Mouse (Mus musculus): ENCODE measurements at regions not wholly inside any gene's neighbourhood (a gene's known extent, or its start where the extent isn't known, plus 50 kb on each side); places are given as distances from the start of the nearest gene placed in this dataset.
A peak's percentile ranks its signal among the peaks of the same experiment; 100 is the strongest.

DNA sequence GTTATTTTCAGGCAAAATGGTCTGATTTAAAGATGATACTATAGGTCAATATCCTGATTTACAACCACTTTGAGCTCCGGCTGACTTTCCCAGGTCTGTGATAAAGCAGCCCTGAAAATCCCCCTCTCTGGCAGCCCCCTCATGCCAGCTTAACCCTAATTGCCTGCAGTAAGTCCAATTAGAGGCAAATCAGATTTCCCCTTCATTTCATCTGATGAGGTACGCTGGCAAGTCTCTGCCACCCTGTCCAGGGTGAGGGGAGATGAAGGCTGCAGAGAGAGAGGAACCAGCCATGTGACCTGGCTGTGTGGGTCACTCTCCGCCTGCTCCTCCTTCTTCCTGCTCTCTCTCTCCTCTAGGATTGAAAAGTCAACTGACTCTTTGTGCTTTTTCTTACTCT lies 160.6 kb downstream of the Ly86 start:
- H3K36me3 ChIP-seq: no peaks in the 10 kb centered on the region
- no peak overlapping the region for H3K9ac ChIP-seq
- ATAC-seq (ENCODE audit: insufficient number of reproducible peaks, insufficient read depth, low FRiP score, low TSS enrichment, low read depth): no peak
- H3K4me2 ChIP-seq: no peak overlapping the region
- WGBS: 66% methylated on average over 3 of the region's 3 CpGs
- H3K27ac ChIP-seq: peak overlapping the region; percentile 65; the same call in 1 of the 2 replicates
- H3K4me1 ChIP-seq: peaks cover 40% of the 10 kb centered on the region
- no peak overlapping the region for H3K4me3 ChIP-seq
- H3K27me3 ChIP-seq: no peaks in the 10 kb centered on the region
- H3K9me3 ChIP-seq: no peaks in the 10 kb centered on the region

DNA sequence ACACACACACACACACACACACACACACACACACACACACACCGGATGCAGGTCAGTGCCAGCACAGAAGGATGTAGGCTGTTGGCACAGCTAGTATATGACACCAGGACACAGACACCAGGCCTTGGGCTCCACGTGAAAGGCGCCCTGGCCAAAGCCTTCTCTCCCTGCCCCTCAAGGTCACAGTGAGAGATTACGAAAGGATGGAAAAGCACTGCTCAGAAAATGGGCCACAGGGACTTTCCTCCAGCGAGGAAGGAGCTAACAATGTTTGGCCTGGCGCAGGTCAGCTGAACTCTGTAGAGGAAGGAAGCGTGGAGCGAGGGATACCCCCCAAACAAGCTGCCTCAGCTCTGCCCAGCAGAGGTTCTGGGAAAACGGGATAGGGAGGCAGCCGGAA lies 161.0 kb downstream of the Ly86 start:
- Histone ChIP-seq H3K9me3 (no peaks in the 10 kb centered on the region), H3K4me2 (no peak overlapping the region), H3K36me3 (no peaks in the 10 kb centered on the region), H3K4me3 (no peak overlapping the region), H3K27me3 (no peaks in the 10 kb centered on the region), H3K9ac (no peak overlapping the region), H3K4me1 (peaks cover 40% of the 10 kb centered on the region), H3K27ac (peak overlapping the region; percentile 65)
- no peak for ATAC-seq (ENCODE audit: insufficient number of reproducible peaks, insufficient read depth, low FRiP score, low TSS enrichment, low read depth)
- 65% methylated on average over 10 of the region's 10 CpGs for WGBS

DNA sequence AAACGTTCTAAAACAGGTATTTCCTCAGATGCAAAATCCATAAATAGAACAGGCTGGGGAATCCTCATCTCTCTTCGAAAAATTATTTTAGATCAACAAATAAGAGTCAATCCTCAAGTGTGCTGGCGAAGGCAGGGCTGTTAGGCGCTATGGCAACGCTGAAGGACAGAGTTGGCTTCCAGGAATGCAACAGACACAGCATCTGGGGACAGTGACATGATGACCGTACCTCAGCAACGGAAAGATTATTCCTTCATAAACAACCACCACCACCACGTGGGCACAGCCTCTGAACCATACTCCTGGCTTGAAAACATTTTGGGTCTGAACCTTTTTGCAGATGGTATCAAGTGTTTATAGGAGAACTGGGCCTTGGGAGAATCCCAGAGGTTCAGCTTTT lies 161.7 kb downstream of the Ly86 start:
- peaks cover 40% of the 10 kb centered on the region for H3K4me1 ChIP-seq
- no peak for ATAC-seq (ENCODE audit: insufficient number of reproducible peaks, insufficient read depth, low FRiP score, low TSS enrichment, low read depth)
- no peak overlapping the region for H3K4me2 ChIP-seq
- WGBS: 78% methylated on average over 8 of the region's 8 CpGs
- H3K27me3 ChIP-seq: no peaks in the 10 kb centered on the region
- H3K4me3 ChIP-seq: no peak overlapping the region
- no peak overlapping the region for H3K9ac ChIP-seq
- H3K27ac ChIP-seq: peak overlapping the region; percentile 51; the same call in 1 of the 2 replicates
- no peaks in the 10 kb centered on the region for H3K36me3 ChIP-seq
- no peaks in the 10 kb centered on the region for H3K9me3 ChIP-seq

GRCm38 (mm10) chr13:37507146-37507545 lies 162.1 kb downstream of the Ly86 start:
- Histone ChIP-seq H3K9ac (no peak overlapping the region), H3K4me2 (no peak overlapping the region), H3K4me3 (no peak overlapping the region), H3K27me3 (no peaks in the 10 kb centered on the region), H3K4me1 (peaks cover 40% of the 10 kb centered on the region), H3K27ac (peak overlapping the region; percentile 51; the same call in 1 of the 2 replicates), H3K36me3 (no peaks in the 10 kb centered on the region), H3K9me3 (no peaks in the 10 kb centered on the region)
- WGBS: 53% methylated on average over 5 of the region's 5 CpGs
- no peak for ATAC-seq (ENCODE audit: insufficient number of reproducible peaks, insufficient read depth, low FRiP score, low TSS enrichment, low read depth)

GRCm38 (mm10) chr13:37508385-37509351 lies 163.7 kb downstream of the Ly86 start:
- Histone ChIP-seq H3K4me2 (no peak overlapping the region), H3K27ac (peak overlapping the region; percentile 74), H3K9me3 (no peaks in the 10 kb centered on the region), H3K36me3 (no peaks in the 10 kb centered on the region), H3K4me3 (no peak overlapping the region), H3K9ac (no peak overlapping the region), H3K27me3 (no peaks in the 10 kb centered on the region), H3K4me1 (peaks cover 41% of the 10 kb centered on the region)
- no peak for ATAC-seq (ENCODE audit: insufficient number of reproducible peaks, insufficient read depth, low FRiP score, low TSS enrichment, low read depth)
- 48% methylated on average over 19 of the region's 19 CpGs for WGBS

GRCm38 (mm10) chr13:37509352-37509851 lies 164.4 kb downstream of the Ly86 start:
- Histone ChIP-seq H3K27ac (0 out of 2 replicates have a peak overlapping the region, but pooled peaks have one; percentile 7), H3K9me3 (no peaks in the 10 kb centered on the region), H3K4me2 (no peak overlapping the region), H3K27me3 (no peaks in the 10 kb centered on the region), H3K36me3 (no peaks in the 10 kb centered on the region), H3K9ac (no peak overlapping the region), H3K4me3 (no peak overlapping the region), H3K4me1 (peaks cover 43% of the 10 kb centered on the region)
- WGBS: 32% methylated on average over 12 of the region's 12 CpGs
- ATAC-seq (ENCODE audit: insufficient number of reproducible peaks, insufficient read depth, low FRiP score, low TSS enrichment, low read depth): no peak

- no peak overlapping the region for H3K4me2 ChIP-seq
- no peaks in the 10 kb centered on the region for H3K36me3 ChIP-seq
- no peak for ATAC-seq (ENCODE audit: insufficient number of reproducible peaks, insufficient read depth, low FRiP score, low TSS enrichment, low read depth)
- peaks cover 43% of the 10 kb centered on the region for H3K4me1 ChIP-seq
- no peaks in the 10 kb centered on the region for H3K9me3 ChIP-seq
- no peak overlapping the region for H3K4me3 ChIP-seq
- 75% methylated on average over 6 of the region's 6 CpGs for WGBS
- H3K9ac ChIP-seq: no peak overlapping the region
- no peaks in the 10 kb centered on the region for H3K27me3 ChIP-seq
- no peak overlapping the region for H3K27ac ChIP-seq
These were observed 165.5 kb downstream of the Ly86 start for GRCm38 (mm10) chr13:37510511-37510910.

DNA sequence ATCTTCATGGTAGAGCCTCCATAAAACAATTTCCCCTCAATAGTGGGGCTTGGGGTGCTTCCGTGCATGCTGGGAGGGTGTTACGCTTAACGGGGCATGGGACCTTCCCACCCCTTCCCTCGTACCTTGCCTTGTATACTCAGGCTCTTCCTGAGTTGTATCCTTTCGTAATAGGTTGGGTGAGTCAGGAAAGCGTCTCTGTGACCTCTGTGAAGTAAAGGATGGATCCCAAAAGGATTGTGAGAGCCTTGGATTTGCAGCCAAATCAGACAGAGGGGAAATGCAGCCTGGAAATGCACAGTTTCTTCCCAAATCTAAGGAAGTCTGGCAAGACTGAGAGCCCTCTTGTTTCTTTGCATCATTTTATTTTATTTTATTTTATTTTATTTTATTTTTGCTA lies 166.0 kb downstream of the Ly86 start:
- Histone ChIP-seq H3K27me3 (no peaks in the 10 kb centered on the region), H3K9ac (no peak overlapping the region), H3K4me1 (peaks cover 39% of the 10 kb centered on the region), H3K27ac (no peak overlapping the region), H3K36me3 (no peaks in the 10 kb centered on the region), H3K4me3 (no peak overlapping the region), H3K4me2 (no peak overlapping the region), H3K9me3 (no peaks in the 10 kb centered on the region)
- 82% methylated on average over 6 of the region's 6 CpGs for WGBS
- no peak for ATAC-seq (ENCODE audit: insufficient number of reproducible peaks, insufficient read depth, low FRiP score, low TSS enrichment, low read depth)

GRCm38 (mm10) chr13:37511406-37511805 lies 166.4 kb downstream of the Ly86 start:
- Histone ChIP-seq H3K27ac (no peak overlapping the region), H3K4me1 (peaks cover 36% of the 10 kb centered on the region), H3K4me2 (no peak overlapping the region), H3K27me3 (no peaks in the 10 kb centered on the region), H3K4me3 (no peak overlapping the region), H3K9ac (no peak overlapping the region), H3K9me3 (no peaks in the 10 kb centered on the region), H3K36me3 (no peaks in the 10 kb centered on the region)
- 73% methylated on average over 4 of the region's 4 CpGs for WGBS
- no peak for ATAC-seq (ENCODE audit: insufficient number of reproducible peaks, insufficient read depth, low FRiP score, low TSS enrichment, low read depth)

GRCm38 (mm10) chr13:37512781-37513180 lies 167.8 kb downstream of the Ly86 start:
- peaks cover 35% of the 10 kb centered on the region for H3K4me1 ChIP-seq
- ATAC-seq (ENCODE audit: insufficient number of reproducible peaks, insufficient read depth, low FRiP score, low TSS enrichment, low read depth): no peak
- no peak overlapping the region for H3K4me2 ChIP-seq
- H3K27ac ChIP-seq: 0 out of 2 replicates have a peak overlapping the region, but pooled peaks have one; percentile 3
- no peak overlapping the region for H3K4me3 ChIP-seq
- H3K27me3 ChIP-seq: no peaks in the 10 kb centered on the region
- WGBS: 73% methylated on average over 3 of the region's 3 CpGs
- H3K36me3 ChIP-seq: no peaks in the 10 kb centered on the region
- no peak overlapping the region for H3K9ac ChIP-seq
- no peaks in the 10 kb centered on the region for H3K9me3 ChIP-seq

DNA sequence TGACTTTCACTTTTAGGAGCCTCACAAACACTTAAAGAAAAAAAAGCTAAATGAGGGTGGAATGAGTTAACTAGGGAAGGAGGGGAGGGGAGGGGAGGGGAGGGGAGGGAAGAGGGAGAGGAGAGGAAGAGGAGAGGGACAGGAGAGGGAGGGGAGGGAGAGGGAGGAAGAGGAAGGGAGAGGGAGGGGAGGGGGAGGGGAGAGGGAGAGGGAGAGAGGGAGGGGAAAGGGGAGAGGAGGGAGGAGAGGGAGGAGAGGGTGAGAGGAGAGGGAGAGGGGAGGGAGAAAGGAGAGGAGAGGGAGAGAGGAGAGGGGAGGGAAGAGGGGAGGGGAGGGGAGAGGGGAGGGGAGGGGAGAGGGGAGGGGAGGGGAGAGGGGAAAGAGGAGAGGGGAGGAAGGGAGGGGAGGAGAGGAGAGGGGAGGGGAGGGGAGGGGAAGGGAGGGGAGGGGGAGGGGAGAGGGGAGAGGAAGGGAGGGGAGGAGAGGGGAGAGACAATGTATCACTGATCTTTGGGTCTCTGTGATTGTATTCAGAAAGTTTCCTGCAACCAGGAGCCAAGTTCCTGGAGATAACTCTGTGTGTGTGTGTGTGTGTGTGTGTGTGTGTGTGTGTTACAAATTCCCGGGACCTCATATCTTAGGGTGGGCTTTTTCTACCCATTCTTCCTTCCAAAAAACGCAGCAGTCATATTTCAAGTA lies 168.3 kb downstream of the Ly86 start:
- Histone ChIP-seq H3K4me2 (peak overlapping the region; percentile 49; the same call in 1 of the 2 replicates), H3K9ac (0 out of 2 replicates have a peak overlapping the region, but pooled peaks have one; percentile 17), H3K4me3 (no peak overlapping the region), H3K27me3 (no peaks in the 10 kb centered on the region), H3K27ac (peak overlapping the region; percentile 82), H3K9me3 (no peaks in the 10 kb centered on the region), H3K36me3 (no peaks in the 10 kb centered on the region), H3K4me1 (peaks cover 32% of the 10 kb centered on the region)
- no peak for ATAC-seq (ENCODE audit: insufficient number of reproducible peaks, insufficient read depth, low FRiP score, low TSS enrichment, low read depth)
- WGBS: 28% methylated on average over 2 of the region's 2 CpGs
